Mouse (Mus musculus) lung, postnatal 25 days (tissue): Measurements from ENCODE around the gene Apoa1.
A peak's percentile ranks its signal among the peaks of the same experiment; 100 is the strongest.

Experiments
- DNase-seq: peaks from one replicate; pipeline ENCODE4 v3.0.0; 2022; ENCODE audit warnings: low spot score

Gene Apoa1

GRCm38 (mm10) chr9:46215338-46216322 is 12.8 kb upstream of the Apoa1 start:
- DNase-seq: peak; percentile 8

GRCm38 (mm10) chr9:46216744-46217470 is 11.5 kb upstream of the Apoa1 start:
- DNase-seq: no peak

- DNase-seq: no peak
Observed at GRCm38 (mm10) chr9:46218176-46218575, 10.2 kb upstream of the Apoa1 start.

GRCm38 (mm10) chr9:46223090-46223489 is 5.3 kb upstream of the Apoa1 start:
- DNase-seq: peak; percentile 8

GRCm38 (mm10) chr9:46224101-46224500 is 4.3 kb upstream of the Apoa1 start:
- DNase-seq: no peak

- DNase-seq: no peak
Observed at GRCm38 (mm10) chr9:46224945-46225660, 3.3 kb upstream of the Apoa1 start.

- no peak for DNase-seq
Observed at GRCm38 (mm10) chr9:46227064-46227614, 1.2 kb upstream of the Apoa1 start.

- DNase-seq: peak; percentile 82
Observed at GRCm38 (mm10) chr9:46229573-46230449, 1.4 kb downstream of the Apoa1 start.

GRCm38 (mm10) chr9:46230450-46230975 is 2.1 kb downstream of the Apoa1 start:
- no peak for DNase-seq

GRCm38 (mm10) chr9:46235196-46235595 is 6.8 kb downstream of the Apoa1 start:
- no peak for DNase-seq

- no peak for DNase-seq
Observed at GRCm38 (mm10) chr9:46235596-46235648, 7.0 kb downstream of the Apoa1 start, which contains the start of gene Apoc3. TSS of gene Apoc3 (minus strand) at chr9:46235636.

GRCm38 (mm10) chr9:46235649-46236048 is 7.3 kb downstream of the Apoa1 start:
- no peak for DNase-seq

GRCm38 (mm10) chr9:46238850-46239249 is 10.5 kb downstream of the Apoa1 start:
- DNase-seq: no peak

- DNase-seq: no peak
Observed at GRCm38 (mm10) chr9:46240526-46241153, 12.3 kb downstream of the Apoa1 start, which contains the start of gene Apoa4. TSS of gene Apoa4 (plus strand) at chr9:46240696.

- DNase-seq: no peak
Observed at GRCm38 (mm10) chr9:46241818-46242217, 13.4 kb downstream of the Apoa1 start.

- no peak for DNase-seq
Observed at GRCm38 (mm10) chr9:46243122-46243521, 14.7 kb downstream of the Apoa1 start.

GRCm38 (mm10) chr9:46243584-46243983 is 15.2 kb downstream of the Apoa1 start:
- DNase-seq: no peak

GRCm38 (mm10) chr9:46246752-46247324 is 18.5 kb downstream of the Apoa1 start:
- DNase-seq: peak; percentile 65

- no peak for DNase-seq
Observed at GRCm38 (mm10) chr9:46256177-46256576, 27.8 kb downstream of the Apoa1 start.

- DNase-seq: no peak
Observed at GRCm38 (mm10) chr9:46256658-46257385, 28.4 kb downstream of the Apoa1 start.
